ENCODE assay signal across 10 mouse cellular contexts in genomic region chr1:54740936-54741335, GRCm38 (mm10).
DNase-seq lines count a peak whose midpoint lies in the region; ATAC-seq and TF ChIP-seq lines count a peak whose summit lies in the region.
"Had no signal": no experiment of that assay in that cellular context is flagged by ENCODE, and none has a peak within 500 bp of the region (broad histone marks: within the 10 kb centered on the region; RNA-seq: fewer than 3 reads in every experiment).

No protein-coding gene starts in this region.

- H3K36me3 ChIP-seq in heart, embryonic 11.5 days (ENCODE audit: control insufficient read depth, insufficient read depth, low read length): no peaks in the 10 kb centered on the region
- H3K36me3 ChIP-seq in lung, postnatal 0 days (ENCODE audit: insufficient read depth, low read length): peaks cover 8% of the 10 kb centered on the region; the same call in 1 of the 2 replicates
- no peaks in the 10 kb centered on the region for H3K36me3 ChIP-seq in liver, embryonic 12.5 days

- H3K4me1 ChIP-seq in heart, embryonic 11.5 days (ENCODE audit: control insufficient read depth, insufficient read depth, low read length): peaks cover 9% of the 10 kb centered on the region
- no peaks in the 10 kb centered on the region for H3K4me1 ChIP-seq in lung, postnatal 0 days (ENCODE audit: insufficient read depth, low read depth, low read length)
- no peaks in the 10 kb centered on the region for H3K4me1 ChIP-seq in liver, embryonic 12.5 days

- H3K27me3 ChIP-seq in heart, embryonic 11.5 days (ENCODE audit: control insufficient read depth, insufficient read depth, low read length): no peaks in the 10 kb centered on the region
- no peaks in the 10 kb centered on the region for H3K27me3 ChIP-seq in lung, postnatal 0 days (replicated peaks; ENCODE audit: insufficient read depth, low read length)
- H3K27me3 ChIP-seq in liver, embryonic 12.5 days (replicated peaks): no peaks in the 10 kb centered on the region

- no peak overlapping the region for H3K4me3 ChIP-seq in heart, embryonic 11.5 days (ENCODE audit: low read depth, low read length)
- H3K4me3 ChIP-seq in lung, postnatal 0 days (ENCODE audit: low read depth, low read length): no peak overlapping the region
- no peak overlapping the region for H3K4me3 ChIP-seq in liver, embryonic 12.5 days
- H3K4me3 ChIP-seq: left cerebral cortex, adult 2 months had no signal

- 32% methylated on average over 5 of the region's 5 CpGs for whole genome bisulfite sequencing in heart, embryonic 11.5 days (ENCODE audit: insufficient replicate concordance)
- 40% methylated on average over 5 of the region's 5 CpGs for WGBS in lung, postnatal 0 days
- 56% methylated on average over 5 of the region's 5 CpGs for WGBS in liver, embryonic 12.5 days (ENCODE audit: insufficient replicate concordance)

- no peak overlapping the region for H3K27ac ChIP-seq in heart, embryonic 11.5 days (ENCODE audit: low read depth, low read length)
- H3K27ac ChIP-seq in lung, postnatal 0 days (ENCODE audit: low read length): no peak overlapping the region
- H3K27ac ChIP-seq in liver, embryonic 12.5 days: no peak overlapping the region
- H3K27ac ChIP-seq: left cerebral cortex, adult 2 months had no signal

- no peak for ATAC-seq in heart, embryonic 11.5 days (replicated peaks; ENCODE audit: insufficient number of reproducible peaks, low FRiP score, low TSS enrichment)
- peak; percentile 81 for ATAC-seq in lung, postnatal 0 days
- ATAC-seq in liver, embryonic 12.5 days: no peak
- ATAC-seq: intestine, embryonic 16.5 days had no signal

- H3K9me3 ChIP-seq in heart, embryonic 11.5 days (replicated peaks; ENCODE audit: control insufficient read depth, low read length): no peaks in the 10 kb centered on the region
- H3K9me3 ChIP-seq in lung, postnatal 0 days (ENCODE audit: low read length): no peaks in the 10 kb centered on the region
- no peaks in the 10 kb centered on the region for H3K9me3 ChIP-seq in liver, embryonic 12.5 days (replicated peaks)

- peak; percentile 21 for DNase-seq in heart, postnatal 4 days
- peak; percentile 48 for DNase-seq in MN1 (ENCODE audit: low spot score)
- peak; percentile 21 for DNase-seq in adrenal gland, postnatal 14 days
- peak; percentile 39 for DNase-seq in lung, postnatal 0 days (ENCODE audit: low spot score)
- DNase-seq in thymus, postnatal 36 days: no peak
- DNase-seq: cerebellum, adult 9-11 months had no signal

- no peak overlapping the region for H3K4me2 ChIP-seq in heart, embryonic 11.5 days
- H3K4me2 ChIP-seq in lung, postnatal 0 days (replicated peaks; ENCODE audit: low read depth, low read length): no peak overlapping the region
- H3K4me2 ChIP-seq in liver, embryonic 12.5 days: no peak overlapping the region

- TF ChIP-seq CTCF in lung, postnatal 0 days (IDR thresholded peaks at IDR 0.05): no peak

- no peak overlapping the region for H3K9ac ChIP-seq in heart, embryonic 11.5 days (ENCODE audit: low read depth, low read length)
- no peak overlapping the region for H3K9ac ChIP-seq in lung, postnatal 0 days (replicated peaks; ENCODE audit: low read depth)
- no peak overlapping the region for H3K9ac ChIP-seq in liver, embryonic 12.5 days

- peak; percentile 63; the same call in 1 of the 2 replicates for TF ChIP-seq EP300 in lung, postnatal 0 days (IDR thresholded peaks at IDR 0.05)

Comparison
In these comparisons a context has a peak if more than half of its experiments do, and no peak if none do; other contexts are left out.
1. DNase-seq: peak in heart, postnatal 4 days (single experiment), MN1 (single experiment), adrenal gland, postnatal 14 days (single experiment) and lung, postnatal 0 days (single experiment); none in thymus, postnatal 36 days (0 of 2).